Mouse (Mus musculus): ENCODE measurements at regions not wholly inside any gene's neighbourhood (a gene's known extent, or its start where the extent isn't known, plus 50 kb on each side); places are given as distances from the start of the nearest gene placed in this dataset.
A peak's percentile ranks its signal among the peaks of the same experiment; 100 is the strongest.

DNA sequence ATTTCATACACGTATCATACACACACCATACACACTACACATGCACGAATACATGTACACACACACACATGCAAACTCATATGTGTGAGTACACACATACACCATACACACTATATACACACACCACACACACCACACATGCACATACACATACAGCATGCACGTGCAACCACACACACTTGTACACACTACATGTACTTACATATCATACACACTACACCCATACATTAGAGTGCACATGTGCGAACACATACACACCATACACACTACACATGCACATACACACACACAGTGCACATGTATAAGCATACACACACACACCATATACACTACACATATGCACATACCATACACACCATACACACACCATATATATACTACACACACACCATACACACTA, 117.5 kb downstream of the Psmg1 start:
- no peak overlapping the region for H3K4me3 ChIP-seq
- no peaks in the 10 kb centered on the region for H3K9me3 ChIP-seq (replicated peaks)
- no peak overlapping the region for H3K27ac ChIP-seq (ENCODE audit: poor library complexity, severe bottlenecking)
- no peak overlapping the region for H3K4me2 ChIP-seq
- 0 out of 2 replicates have a peak, but pooled peaks cover 3% of the 10 kb centered on the region for H3K4me1 ChIP-seq (replicated peaks)
- H3K36me3 ChIP-seq, result no peaks in the 10 kb centered on the region
- ATAC-seq (ENCODE audit: insufficient number of reproducible peaks, low FRiP score), result no peak
- no peaks in the 10 kb centered on the region for H3K27me3 ChIP-seq (replicated peaks)
- H3K9ac ChIP-seq, result no peak overlapping the region
- 88% methylated on average over 4 of the region's 4 CpGs for WGBS

- Histone ChIP-seq H3K9me3 (replicated peaks) (no peaks in the 10 kb centered on the region), H3K4me3 (no peak overlapping the region), H3K9ac (no peak overlapping the region), H3K27ac (ENCODE audit: poor library complexity, severe bottlenecking) (peak overlapping the region; percentile 44; the same call in 1 of the 2 replicates), H3K27me3 (replicated peaks) (no peaks in the 10 kb centered on the region), H3K36me3 (no peaks in the 10 kb centered on the region), H3K4me2 (no peak overlapping the region), H3K4me1 (replicated peaks) (0 out of 2 replicates have a peak, but pooled peaks cover 3% of the 10 kb centered on the region)
- no peak for ATAC-seq (ENCODE audit: insufficient number of reproducible peaks, low FRiP score)
- 38% methylated on average over 3 of the region's 3 CpGs for WGBS
Measured at GRCm38 (mm10) chr16:95872436-95872835, 118.3 kb downstream of the Psmg1 start.

- no peak for ATAC-seq (ENCODE audit: insufficient number of reproducible peaks, low FRiP score)
- Histone ChIP-seq H3K9me3 (replicated peaks) (no peaks in the 10 kb centered on the region), H3K9ac (no peak overlapping the region), H3K4me1 (replicated peaks) (0 out of 2 replicates have a peak, but pooled peaks cover 3% of the 10 kb centered on the region), H3K4me3 (no peak overlapping the region), H3K27me3 (replicated peaks) (no peaks in the 10 kb centered on the region), H3K4me2 (no peak overlapping the region), H3K36me3 (no peaks in the 10 kb centered on the region), H3K27ac (ENCODE audit: poor library complexity, severe bottlenecking) (no peak overlapping the region)
- WGBS, result 54% methylated on average over 2 of the region's 2 CpGs
Measured at GRCm38 (mm10) chr16:95870291-95870690, 120.5 kb downstream of the Psmg1 start.

DNA sequence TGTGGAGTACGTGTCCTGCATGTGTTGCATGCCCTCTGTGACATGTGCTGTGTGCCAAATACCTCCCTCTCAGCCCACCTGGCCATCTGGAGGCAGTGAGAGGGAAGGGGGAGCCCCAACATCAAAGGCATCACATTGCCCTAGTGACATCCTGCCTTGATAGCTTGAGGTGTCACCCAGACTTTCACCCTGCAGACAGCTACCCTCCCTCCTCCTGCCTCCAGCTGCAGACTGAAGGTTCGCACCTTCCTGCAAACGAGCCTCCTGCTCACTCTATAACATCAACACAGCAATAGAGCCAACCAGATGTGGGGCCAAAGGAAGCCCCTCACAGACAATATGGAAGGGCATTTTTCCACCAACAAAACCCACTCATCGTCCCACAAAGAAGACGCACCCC, 121.3 kb downstream of the Psmg1 start:
- Histone ChIP-seq H3K9ac (no peak overlapping the region), H3K9me3 (replicated peaks) (no peaks in the 10 kb centered on the region), H3K27ac (ENCODE audit: poor library complexity, severe bottlenecking) (no peak overlapping the region), H3K36me3 (no peaks in the 10 kb centered on the region), H3K4me1 (replicated peaks) (0 out of 2 replicates have a peak, but pooled peaks cover 3% of the 10 kb centered on the region), H3K4me3 (no peak overlapping the region), H3K27me3 (replicated peaks) (no peaks in the 10 kb centered on the region), H3K4me2 (no peak overlapping the region)
- 50% methylated on average over 5 of the region's 5 CpGs for WGBS
- ATAC-seq (ENCODE audit: insufficient number of reproducible peaks, low FRiP score), result no peak

DNA sequence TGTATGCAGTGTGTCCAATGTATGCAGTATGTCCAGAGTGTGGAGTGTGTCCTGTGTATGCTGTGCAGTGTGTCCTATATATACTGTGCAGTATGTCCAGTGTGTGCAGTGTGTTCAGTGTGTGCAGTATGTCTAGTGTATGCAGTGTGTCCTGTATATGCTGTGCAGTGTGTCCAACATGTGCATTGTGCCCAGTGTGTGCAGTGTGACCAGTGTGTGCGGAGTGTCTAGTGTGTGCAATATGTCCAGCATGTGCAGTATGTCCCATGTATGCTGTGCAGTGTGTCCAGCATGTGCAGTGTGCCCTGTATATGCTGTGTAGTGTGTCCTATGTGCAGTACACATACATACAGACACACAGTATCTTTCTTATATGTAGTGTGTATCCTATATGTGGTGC, 121.9 kb downstream of the Psmg1 start:
- H3K4me3 ChIP-seq, result no peak overlapping the region

GRCm38 (mm10) chr16:95867516-95867915, 123.2 kb downstream of the Psmg1 start:
- ATAC-seq (ENCODE audit: insufficient number of reproducible peaks, low FRiP score), result no peak
- Histone ChIP-seq H3K36me3 (no peaks in the 10 kb centered on the region), H3K9ac (no peak overlapping the region), H3K9me3 (replicated peaks) (no peaks in the 10 kb centered on the region), H3K4me1 (replicated peaks) (peaks cover 14% of the 10 kb centered on the region), H3K27ac (ENCODE audit: poor library complexity, severe bottlenecking) (no peak overlapping the region), H3K27me3 (replicated peaks) (no peaks in the 10 kb centered on the region), H3K4me2 (no peak overlapping the region), H3K4me3 (no peak overlapping the region)
- WGBS, result 73% methylated on average over 9 of the region's 9 CpGs

More for the DNA sequence above, 121.9 kb downstream of the Psmg1 start:
- H3K9ac ChIP-seq, result no peak overlapping the region
- no peaks in the 10 kb centered on the region for H3K36me3 ChIP-seq
- no peaks in the 10 kb centered on the region for H3K27me3 ChIP-seq (replicated peaks)
- H3K4me1 ChIP-seq (replicated peaks), result 0 out of 2 replicates have a peak, but pooled peaks cover 8% of the 10 kb centered on the region
- no peaks in the 10 kb centered on the region for H3K9me3 ChIP-seq (replicated peaks)
- ATAC-seq (ENCODE audit: insufficient number of reproducible peaks, low FRiP score), result no peak
- no peak overlapping the region for H3K27ac ChIP-seq (ENCODE audit: poor library complexity, severe bottlenecking)
- 83% methylated on average over 1 of the region's 1 CpGs for WGBS
- H3K4me2 ChIP-seq, result no peak overlapping the region

GRCm38 (mm10) chr16:95866866-95867420, 123.8 kb downstream of the Psmg1 start:
- no peak overlapping the region for H3K4me3 ChIP-seq
- no peaks in the 10 kb centered on the region for H3K9me3 ChIP-seq (replicated peaks)
- H3K36me3 ChIP-seq, result no peaks in the 10 kb centered on the region
- H3K27me3 ChIP-seq (replicated peaks), result no peaks in the 10 kb centered on the region
- 77% methylated on average over 1 of the region's 1 CpGs for WGBS
- ATAC-seq (ENCODE audit: insufficient number of reproducible peaks, low FRiP score), result no peak
- H3K4me1 ChIP-seq (replicated peaks), result peaks cover 20% of the 10 kb centered on the region
- no peak overlapping the region for H3K4me2 ChIP-seq
- no peak overlapping the region for H3K9ac ChIP-seq
- no peak overlapping the region for H3K27ac ChIP-seq (ENCODE audit: poor library complexity, severe bottlenecking)

- no peaks in the 10 kb centered on the region for H3K9me3 ChIP-seq (replicated peaks)
- no peak overlapping the region for H3K9ac ChIP-seq
- H3K27ac ChIP-seq (ENCODE audit: poor library complexity, severe bottlenecking), result no peak overlapping the region
- no peaks in the 10 kb centered on the region for H3K36me3 ChIP-seq
- H3K4me2 ChIP-seq, result no peak overlapping the region
- no peaks in the 10 kb centered on the region for H3K27me3 ChIP-seq (replicated peaks)
- WGBS, result 71% methylated on average over 1 of the region's 1 CpGs
- peaks cover 26% of the 10 kb centered on the region for H3K4me1 ChIP-seq (replicated peaks)
- H3K4me3 ChIP-seq, result no peak overlapping the region
- no peak for ATAC-seq (ENCODE audit: insufficient number of reproducible peaks, low FRiP score)
Measured at GRCm38 (mm10) chr16:95865603-95866002, 125.2 kb downstream of the Psmg1 start.

- Histone ChIP-seq H3K4me1 (replicated peaks) (peaks cover 25% of the 10 kb centered on the region), H3K27me3 (replicated peaks) (no peaks in the 10 kb centered on the region), H3K36me3 (no peaks in the 10 kb centered on the region), H3K4me2 (no peak overlapping the region), H3K9ac (no peak overlapping the region), H3K9me3 (replicated peaks) (no peaks in the 10 kb centered on the region), H3K4me3 (no peak overlapping the region), H3K27ac (ENCODE audit: poor library complexity, severe bottlenecking) (no peak overlapping the region)
- WGBS, result 80% methylated on average over 4 of the region's 4 CpGs
- no peak for ATAC-seq (ENCODE audit: insufficient number of reproducible peaks, low FRiP score)
Measured at GRCm38 (mm10) chr16:95864646-95865045, 126.1 kb downstream of the Psmg1 start.

DNA sequence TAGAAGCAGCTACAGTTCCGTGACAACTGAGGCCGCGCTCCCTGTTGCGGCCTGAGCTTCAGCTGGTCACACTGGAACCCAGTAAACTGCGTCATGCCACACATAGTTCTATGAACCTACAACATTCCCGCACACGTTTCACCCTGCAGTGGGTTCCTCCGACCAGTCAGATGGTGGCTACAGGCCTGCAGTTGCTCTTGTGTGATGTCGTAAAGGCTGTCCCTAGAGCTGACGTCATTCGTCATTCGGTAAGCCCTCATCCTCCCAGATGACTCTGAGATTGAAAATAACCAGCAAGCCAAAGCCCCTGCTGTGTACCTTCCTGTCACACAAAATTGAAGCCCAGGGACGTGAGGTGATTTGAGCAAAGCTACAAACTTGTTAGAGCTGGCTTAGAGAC, 126.7 kb downstream of the Psmg1 start:
- Histone ChIP-seq H3K4me1 (replicated peaks) (peaks cover 24% of the 10 kb centered on the region), H3K9me3 (replicated peaks) (no peaks in the 10 kb centered on the region), H3K36me3 (no peaks in the 10 kb centered on the region), H3K4me3 (no peak overlapping the region), H3K9ac (no peak overlapping the region), H3K27me3 (replicated peaks) (no peaks in the 10 kb centered on the region), H3K4me2 (no peak overlapping the region), H3K27ac (ENCODE audit: poor library complexity, severe bottlenecking) (no peak overlapping the region)
- WGBS, result 73% methylated on average over 13 of the region's 13 CpGs
- ATAC-seq (ENCODE audit: insufficient number of reproducible peaks, low FRiP score), result no peak

DNA sequence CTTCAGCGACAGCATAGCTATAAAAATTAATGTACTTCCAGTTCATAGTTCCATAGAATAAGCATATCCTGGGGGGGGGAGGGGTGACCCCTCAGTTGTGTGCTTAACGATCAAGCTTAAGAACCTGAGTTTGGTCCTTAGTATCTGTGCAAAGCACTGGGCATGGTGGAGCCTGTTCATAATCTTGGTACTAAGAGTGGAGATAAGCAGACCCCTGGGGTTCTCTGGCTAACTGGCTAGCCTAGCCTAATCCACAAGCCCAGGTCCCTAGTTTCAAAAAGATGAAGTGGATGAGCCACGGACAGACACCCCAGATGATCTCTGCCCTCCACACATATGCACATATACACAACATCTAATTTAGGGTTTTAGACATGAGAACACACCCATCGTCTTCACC, 127.2 kb downstream of the Psmg1 start:
- H3K9me3 ChIP-seq (replicated peaks), result no peaks in the 10 kb centered on the region
- H3K9ac ChIP-seq, result no peak overlapping the region
- H3K4me1 ChIP-seq (replicated peaks), result peaks cover 24% of the 10 kb centered on the region
- no peak overlapping the region for H3K4me2 ChIP-seq
- 77% methylated on average over 4 of the region's 4 CpGs for WGBS
- H3K36me3 ChIP-seq, result no peaks in the 10 kb centered on the region
- no peaks in the 10 kb centered on the region for H3K27me3 ChIP-seq (replicated peaks)
- ATAC-seq (ENCODE audit: insufficient number of reproducible peaks, low FRiP score), result no peak
- H3K4me3 ChIP-seq, result no peak overlapping the region
- H3K27ac ChIP-seq (ENCODE audit: poor library complexity, severe bottlenecking), result no peak overlapping the region

- Histone ChIP-seq H3K9me3 (replicated peaks) (no peaks in the 10 kb centered on the region), H3K36me3 (no peaks in the 10 kb centered on the region), H3K4me3 (no peak overlapping the region), H3K4me1 (replicated peaks) (peaks cover 24% of the 10 kb centered on the region), H3K4me2 (no peak overlapping the region), H3K27me3 (replicated peaks) (no peaks in the 10 kb centered on the region), H3K9ac (no peak overlapping the region), H3K27ac (ENCODE audit: poor library complexity, severe bottlenecking) (peak overlapping the region; percentile 67)
- WGBS, result 57% methylated on average over 3 of the region's 3 CpGs
- no peak for ATAC-seq (ENCODE audit: insufficient number of reproducible peaks, low FRiP score)
Measured at GRCm38 (mm10) chr16:95862621-95863020, 128.1 kb downstream of the Psmg1 start.

Data from heart, embryonic 12.5 days (tissue).